9 mouse cellular contexts compared by ENCODE assay signal in the genomic region with DNA sequence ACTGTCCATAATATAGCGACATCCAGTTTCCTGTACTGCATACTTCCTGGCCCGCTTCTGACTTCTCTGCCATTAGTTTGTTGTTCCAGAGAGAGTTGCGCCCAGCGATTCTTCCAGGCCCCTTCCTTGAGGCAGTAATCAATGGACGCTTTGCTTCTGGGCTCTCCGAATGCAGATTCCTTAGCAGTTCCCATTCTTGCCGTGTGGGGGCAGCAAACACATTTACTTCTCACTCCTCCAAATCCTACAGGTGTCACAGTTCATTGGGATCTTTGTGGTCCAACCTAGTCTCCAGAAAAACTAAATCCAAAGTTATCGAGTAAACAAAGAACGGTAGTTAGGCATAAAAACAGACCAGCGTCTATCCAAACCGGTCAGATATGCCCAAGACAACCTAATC. TPM values are rescaled to one million over a fixed set of nuclear protein-coding genes. Genes with fewer than 3 reads are reported as not detected.
DNase-seq lines count a peak whose midpoint lies in the region; ATAC-seq and TF ChIP-seq lines count a peak whose summit lies in the region.
"Had no signal": no experiment of that assay in that cellular context is flagged by ENCODE, and none has a peak within 500 bp of the region (broad histone marks: within the 10 kb centered on the region; RNA-seq: fewer than 3 reads in every experiment).

No protein-coding gene starts in this region.

- no peak overlapping the region for H3K4me3 ChIP-seq in liver, embryonic 12.5 days
- no peak overlapping the region for H3K4me3 ChIP-seq in kidney, postnatal 0 days (replicated peaks; ENCODE audit: low read depth, low read length)
- H3K4me3 ChIP-seq in lung, adult 2 months (replicated peaks; ENCODE audit: extremely low read depth, low read depth, low read length), result no peak overlapping the region
- no peak overlapping the region for H3K4me3 ChIP-seq in testis, adult 2 months (ENCODE audit: control insufficient read depth, low read depth, low read length)
- H3K4me3 ChIP-seq: megakaryocyte, embryonic 14.5 days had no signal

- H3K27ac ChIP-seq in liver, embryonic 12.5 days, result no peak overlapping the region
- no peak overlapping the region for H3K27ac ChIP-seq in kidney, postnatal 0 days
- H3K27ac ChIP-seq in testis, adult 2 months (ENCODE audit: control insufficient read depth, insufficient read depth, low read depth, low read length), result no peak overlapping the region

- H3K36me3 ChIP-seq in liver, embryonic 12.5 days, result no peaks in the 10 kb centered on the region
- H3K36me3 ChIP-seq in kidney, postnatal 0 days (ENCODE audit: insufficient read depth, low read length), result no peaks in the 10 kb centered on the region
- H3K36me3 ChIP-seq in testis, adult 2 months (ENCODE audit: control insufficient read depth, insufficient read depth, low read length), result no peaks in the 10 kb centered on the region

- peak; percentile 69 for TF ChIP-seq CTCF in kidney, postnatal 0 days (IDR thresholded peaks at IDR 0.05; ENCODE audit: low read depth)
- no peak for TF ChIP-seq CTCF in lung, adult 2 months (IDR thresholded peaks at IDR 0.05; ENCODE audit: insufficient read depth, low read length)
- peak; percentile 31; the same call in 1 of the 2 replicates for TF ChIP-seq CTCF in testis, adult 2 months (IDR thresholded peaks at IDR 0.05; ENCODE audit: control insufficient read depth, insufficient read depth, insufficient replicate concordance, low read depth, low read length)

- H3K4me2 ChIP-seq in liver, embryonic 12.5 days, result no peak overlapping the region
- no peak overlapping the region for H3K4me2 ChIP-seq in kidney, postnatal 0 days (ENCODE audit: low read length)

- H3K9me3 ChIP-seq in liver, embryonic 12.5 days (replicated peaks), result no peaks in the 10 kb centered on the region
- H3K9me3 ChIP-seq in kidney, postnatal 0 days (replicated peaks; ENCODE audit: low read length), result no peaks in the 10 kb centered on the region

- WGBS in liver, embryonic 12.5 days (ENCODE audit: insufficient replicate concordance), result 56% methylated on average over 11 of the region's 11 CpGs
- WGBS in kidney, postnatal 0 days, result 67% methylated on average over 11 of the region's 11 CpGs
- 63% methylated on average over 11 of the region's 11 CpGs for WGBS in lung, adult 2 months

- no peak for ATAC-seq in CD4-positive, CD25-positive, alpha-beta regulatory T cell, adult 4 months
- ATAC-seq in liver, embryonic 12.5 days, result no peak
- no peak for ATAC-seq in kidney, postnatal 0 days (replicated peaks; ENCODE audit: low FRiP score, low read depth)

- peak; percentile 45 for DNase-seq in CD4-positive, CD25-positive, alpha-beta regulatory T cell, adult 2 months (ENCODE audit: low read depth, low spot score)
- DNase-seq in liver, result peak; percentile 21
- peak; percentile 8 for DNase-seq in c-Kit-positive CD71-negative TER-119-negative erythroid progenitor cells, embryonic 14.5 days (ENCODE audit: low read depth)
- DNase-seq in kidney, postnatal 0 days (ENCODE audit: low spot score), result peak; percentile 22
- peak; percentile 55 for DNase-seq in lung, adult 2 months

- H3K27me3 ChIP-seq in liver, embryonic 12.5 days (replicated peaks), result peaks cover 8% of the 10 kb centered on the region; the same call in 1 of the 2 replicates
- H3K27me3 ChIP-seq in kidney, postnatal 0 days (ENCODE audit: insufficient read depth, low read length), result no peaks in the 10 kb centered on the region
- no peaks in the 10 kb centered on the region for H3K27me3 ChIP-seq in testis, adult 2 months (ENCODE audit: control insufficient read depth, insufficient read depth, low read length)

- H3K9ac ChIP-seq in liver, embryonic 12.5 days, result no peak overlapping the region
- H3K9ac ChIP-seq in kidney, postnatal 0 days (ENCODE audit: low read depth, low read length), result no peak overlapping the region

- TF ChIP-seq POLR2A in lung, adult 2 months (IDR thresholded peaks at IDR 0.05; ENCODE audit: borderline replicate concordance, extremely low read depth, low read depth, low read length), result no peak
- TF ChIP-seq POLR2A in testis, adult 2 months (IDR thresholded peaks at IDR 0.05; ENCODE audit: control insufficient read depth, low read depth, low read length), result no peak

- no peaks in the 10 kb centered on the region for H3K4me1 ChIP-seq in liver, embryonic 12.5 days
- no peaks in the 10 kb centered on the region for H3K4me1 ChIP-seq in kidney, postnatal 0 days (replicated peaks; ENCODE audit: insufficient read depth, low read length)
- no peaks in the 10 kb centered on the region for H3K4me1 ChIP-seq in lung, adult 2 months (ENCODE audit: control insufficient read depth, insufficient read depth, low read length)
- peaks cover 5% of the 10 kb centered on the region for H3K4me1 ChIP-seq in testis, adult 2 months (ENCODE audit: control insufficient read depth, insufficient read depth, low read length)

RNA-seq across cellular contexts. Expression of gene Gcnt3, which starts 46.2 kb away (rescaled TPM):
- not detected for polyA plus RNA-seq in CD4-positive, CD25-positive, alpha-beta regulatory T cell, adult 4 months (2017; shearing (Covaris generic))
- not detected in 2 replicates for polyA plus RNA-seq in liver, embryonic 12.5 days (2016; fragmentation: Nextera tagmentation; extraction: Ambion mirVana)
- polyA plus RNA-seq in kidney, postnatal 0 days (2015; fragmentation: Nextera tagmentation; extraction: Ambion mirVana), result 2.6 and 2.9 TPM in 2 replicates
- 0.14 TPM in 1 of 2 replicates, not detected in the other for polyA plus RNA-seq in lung, adult 2 months (2012; rRNA removed)
- polyA plus RNA-seq in testis, adult 2 months (2012; rRNA removed), result 5.0 TPM in 2 replicates

RNA-seq across cellular contexts. Expression of gene Fam81a, which starts 58.3 kb away (rescaled TPM):
- 1 to 10 TPM; 1.3 to 1.5 TPM for polyA plus RNA-seq in CD4-positive, CD25-positive, alpha-beta regulatory T cell, adult 4 months (2017; shearing (Covaris generic))
- 0.74 and 0.98 TPM in 2 replicates for polyA plus RNA-seq in liver, embryonic 12.5 days (2016; fragmentation: Nextera tagmentation; extraction: Ambion mirVana)
- polyA plus RNA-seq in kidney, postnatal 0 days (2015; fragmentation: Nextera tagmentation; extraction: Ambion mirVana), result 11.7 and 14.8 TPM in 2 replicates
- polyA plus RNA-seq in lung, adult 2 months (2012; rRNA removed), result 1.2 and 2.2 TPM in 2 replicates
- 0.32 and 0.60 TPM in 2 replicates for polyA plus RNA-seq in testis, adult 2 months (2012; rRNA removed)
